Mouse (Mus musculus): ENCODE measurements at regions not wholly inside any gene's neighbourhood (a gene's known extent, or its start where the extent isn't known, plus 50 kb on each side); places are given as distances from the start of the nearest gene placed in this dataset.

DNA sequence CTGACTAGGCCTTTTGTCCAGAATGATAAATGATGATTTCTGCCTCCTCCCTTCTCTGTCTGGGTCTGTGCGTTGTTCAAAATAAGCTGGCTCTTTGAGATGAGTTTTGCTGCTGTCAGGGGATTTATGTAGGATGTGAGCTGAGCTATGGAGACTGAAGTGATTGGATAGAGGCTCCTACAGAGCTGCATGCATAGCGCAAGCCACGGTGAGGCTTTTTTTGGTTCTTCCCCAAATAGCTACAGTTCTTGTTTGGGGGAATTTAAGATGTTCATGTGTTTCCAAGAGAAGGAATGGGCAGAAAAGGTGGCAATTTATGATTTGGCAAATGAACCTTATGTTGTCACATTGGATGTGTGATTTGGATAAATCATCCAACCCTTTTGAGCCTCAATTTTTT, 170.8 kb upstream of the H2al1n start:
- peak; percentile 21 to 36 for DNase-seq (ENCODE audit: low spot score in 2 of 2)

DNA sequence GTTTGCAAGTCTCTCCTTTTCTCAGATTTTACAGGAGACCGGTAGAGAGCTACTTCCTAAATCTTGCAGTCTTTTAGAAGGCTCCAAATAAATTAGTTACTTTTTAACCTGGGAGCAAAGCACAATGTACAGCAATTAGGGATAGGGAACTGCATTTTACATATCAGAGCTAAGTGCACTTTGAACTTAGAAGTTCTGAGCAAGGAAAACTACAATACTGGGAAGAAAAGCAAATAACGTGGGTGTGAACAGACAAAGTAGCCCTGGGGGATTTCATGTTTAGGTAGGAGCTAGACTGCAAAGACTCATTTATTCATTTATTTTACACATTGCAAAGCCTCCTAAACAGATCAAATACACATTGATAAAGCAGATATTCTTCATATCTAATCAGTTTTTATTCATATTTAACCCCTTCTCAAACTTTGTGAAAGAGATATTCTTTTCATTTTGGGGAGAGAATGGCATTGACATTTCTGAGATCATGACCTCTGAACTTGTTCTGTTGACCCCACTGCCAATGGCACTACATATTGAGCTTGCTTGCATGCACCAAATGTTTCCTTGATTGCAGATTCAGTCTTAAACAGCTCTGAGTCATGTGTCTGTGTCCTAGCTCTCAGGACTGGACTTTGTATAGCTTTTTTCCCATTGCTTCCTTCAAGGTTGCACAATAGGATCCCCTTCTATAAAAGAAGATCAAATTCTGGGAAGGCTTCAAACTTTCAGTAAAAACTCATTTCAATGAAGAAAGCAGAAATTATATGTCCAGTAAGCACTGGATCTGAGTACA, 146.8 kb upstream of the Cask start:
- DNase-seq (ENCODE audit: low spot score in 2 of 2): no peak

DNA sequence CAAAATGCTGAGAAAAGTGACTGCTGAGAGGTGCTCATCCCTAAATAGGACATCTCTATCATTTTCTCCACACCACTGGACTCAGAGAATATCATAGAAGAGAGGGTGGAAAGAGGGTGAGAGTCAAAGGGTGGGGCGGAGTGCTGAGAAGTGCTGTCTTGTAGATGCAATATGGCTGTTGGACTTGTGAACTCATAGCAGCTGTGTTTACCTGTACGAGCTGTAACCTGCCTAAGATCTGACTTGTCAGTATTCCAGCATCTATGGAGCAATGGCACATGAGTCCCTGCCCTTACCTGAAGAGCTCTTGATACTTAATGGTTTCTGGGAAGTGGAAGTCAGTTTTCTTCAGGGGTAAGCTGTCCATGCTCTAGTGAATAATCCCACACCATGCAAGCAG, 127.8 kb upstream of the Cask start:
- no peak for DNase-seq (ENCODE audit: low spot score in 2 of 2)
